Mouse (Mus musculus) brain, embryonic 14.5 days (tissue): ENCODE results near the gene Nrxn3.

Experiments
- CTCF ChIP-seq: fragments of 200-500 bp; IDR thresholded peaks from 2 replicates; pipeline ENCODE4 v1.5.1; 2012; ENCODE audit warnings: inconsistent platforms, mild to moderate bottlenecking, moderate library complexity, borderline replicate concordance; ENCODE audit not compliant: insufficient read depth, insufficient read length; ENCODE audit errors: extremely low read depth
- POLR2A ChIP-seq: fragments of 200-500 bp; IDR thresholded peaks from 2 replicates; pipeline ENCODE4 v1.6.1; 2012; ENCODE audit warnings: mild to moderate bottlenecking, inconsistent platforms, borderline replicate concordance; ENCODE audit not compliant: poor library complexity, insufficient read depth, insufficient read length, severe bottlenecking; ENCODE audit errors: extremely low read depth

DNA sequence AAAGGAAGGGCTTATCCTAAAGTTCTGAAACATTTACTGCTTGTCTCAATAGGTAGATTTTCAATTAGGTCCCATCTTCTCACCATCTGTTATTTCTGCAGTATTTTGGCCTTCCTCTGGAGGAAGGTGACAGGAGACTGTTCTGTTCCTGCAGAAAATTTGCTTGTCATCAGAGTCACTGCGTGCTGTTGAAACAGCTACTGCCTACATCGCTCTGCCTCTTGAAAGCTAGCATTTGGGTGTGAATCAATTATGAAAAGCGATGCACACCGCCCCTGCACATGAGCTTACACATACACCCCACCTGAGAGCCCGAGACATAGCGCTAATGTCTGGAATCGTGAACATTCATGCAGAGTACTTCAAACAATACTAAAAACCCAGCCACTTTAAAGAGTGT, 966.4 kb downstream of the Nrxn3 start:
- no peak for TF ChIP-seq CTCF
- TF ChIP-seq POLR2A, result no peak
